Mouse (Mus musculus) lung, postnatal 0 days (tissue): Measurements from ENCODE around the gene Sdhb.

Source experiments
- CTCF ChIP-seq: IDR thresholded peaks from 2 replicates; pipeline ENCODE4 v1.5.1; 2016; ENCODE audit warnings: antibody characterized with exemption, mild to moderate bottlenecking
- EP300 ChIP-seq: IDR thresholded peaks from 2 replicates; pipeline ENCODE4 v1.6.1; 2016; ENCODE audit warnings: antibody characterized with exemption, mild to moderate bottlenecking, control low read depth

GRCm38 (mm10) chr4:140916296-140916695 is 44.7 kb upstream of the Sdhb start:
- TF ChIP-seq CTCF, result no peak
- TF ChIP-seq EP300, result no peak
